Mouse (Mus musculus) megakaryocyte, embryonic 14.5 days (primary cell): ENCODE data around the gene Ostf1. TPM values are rescaled to one million over a fixed set of nuclear protein-coding genes. Genes with fewer than 3 reads are reported as not detected.

Experiments
- H3K27me3 ChIP-seq: replicated peaks from 2 replicates; pipeline ENCODE3; 2012; ENCODE audit warnings: inconsistent platforms
- H3K36me3 ChIP-seq: replicated peaks from 2 replicates; pipeline ENCODE3; 2012; ENCODE audit warnings: low read length, inconsistent platforms, mixed read lengths
- H3K4me1 ChIP-seq: 2 replicates; pipeline ENCODE4 v1.6.1; 2012; ENCODE audit warnings: inconsistent platforms
- H3K4me3 ChIP-seq: replicated peaks from 2 replicates; pipeline ENCODE3; 2012; ENCODE audit warnings: moderate library complexity, mild to moderate bottlenecking, inconsistent platforms
- H3K9me3 ChIP-seq: 2 replicates; pipeline ENCODE4 v1.6.1; 2012; ENCODE audit warnings: inconsistent platforms
- FLI1 ChIP-seq: IDR thresholded peaks from 2 replicates; pipeline ENCODE4 v1.6.1; 2012; ENCODE audit warnings: low read length, inconsistent platforms, mixed read lengths
- GATA1 ChIP-seq: IDR thresholded peaks from 3 replicates; pipeline ENCODE4 v1.6.1; 2012; ENCODE audit warnings: mixed read lengths, low read length, inconsistent platforms, borderline replicate concordance
- polyA plus RNA-seq: library from polyadenylated mRNA; stranded (reverse); fragments of >175 nt; gene quantifications from 2 replicates; pipeline ENCODE4 v1.2.3, GENCODE M21; 2012; ENCODE audit warnings: low replicate concordance; ENCODE audit not compliant: insufficient read depth

Ostf1 gene
- polyA plus RNA-seq, 1 experiment, result 727 TPM

GRCm38 (mm10) chr19:18578216-18579011 is 53.2 kb downstream of the Ostf1 start:
- H3K27me3 ChIP-seq, result no peaks in the 10 kb centered on the region
- H3K9me3 ChIP-seq, result peaks cover 6% of the 10 kb centered on the region
- H3K36me3 ChIP-seq, result peaks cover 58% of the 10 kb centered on the region
- H3K4me3 ChIP-seq, result peak overlapping the region; percentile 59
- H3K4me1 ChIP-seq, result peaks cover 43% of the 10 kb centered on the region
- TF ChIP-seq GATA1 (no peak), FLI1 (no peak)

DNA sequence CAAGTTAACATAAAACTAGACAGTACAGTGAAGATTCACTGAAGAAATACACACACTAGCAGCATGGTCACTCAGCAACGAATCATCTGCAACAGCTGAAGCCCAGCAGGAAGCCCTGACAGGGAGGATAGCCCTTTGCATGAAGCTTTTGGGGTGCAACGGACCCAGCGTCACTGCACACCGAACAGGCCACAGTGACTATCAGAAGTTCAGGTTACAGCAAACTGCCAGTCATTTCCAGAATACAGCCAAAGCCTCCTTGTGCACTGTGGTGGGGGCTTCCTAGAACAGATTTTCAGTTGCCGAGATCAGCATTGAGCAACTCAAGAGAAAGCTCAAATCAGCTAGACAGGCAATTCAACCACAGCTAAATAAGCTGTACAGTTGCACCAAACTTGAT is 54.3 kb downstream of the Ostf1 start:
- peaks cover 33% of the 10 kb centered on the region for H3K4me1 ChIP-seq
- TF ChIP-seq GATA1, result no peak
- TF ChIP-seq FLI1, result no peak

DNA sequence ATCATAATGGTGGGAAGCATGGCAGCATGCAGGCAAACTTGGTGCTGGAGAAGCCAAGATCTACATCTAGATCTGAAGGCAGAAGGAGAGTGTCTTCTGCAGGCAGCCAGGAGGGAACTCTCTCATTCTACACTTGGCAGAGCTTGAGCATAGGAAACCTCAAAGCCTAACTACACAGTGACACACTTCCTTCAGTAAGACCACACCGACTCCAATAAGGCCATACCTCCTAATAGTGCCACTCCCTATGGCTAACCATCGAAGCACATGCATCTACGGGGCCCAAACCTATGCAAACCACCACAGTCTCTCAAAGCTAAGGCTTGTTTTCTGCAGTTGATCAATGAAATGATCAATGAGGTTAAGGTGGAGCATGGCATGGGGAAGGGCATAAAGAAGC is 55.7 kb downstream of the Ostf1 start:
- Histone ChIP-seq H3K9me3 (peaks cover 6% of the 10 kb centered on the region), H3K4me3 (no peak overlapping the region)
- TF ChIP-seq GATA1, result no peak
- no peak for TF ChIP-seq FLI1

More for the DNA sequence above, 54.3 kb downstream of the Ostf1 start:
- peaks cover 47% of the 10 kb centered on the region for H3K36me3 ChIP-seq
- no peaks in the 10 kb centered on the region for H3K27me3 ChIP-seq
- peaks cover 6% of the 10 kb centered on the region for H3K9me3 ChIP-seq
- H3K4me3 ChIP-seq, result no peak overlapping the region

DNA sequence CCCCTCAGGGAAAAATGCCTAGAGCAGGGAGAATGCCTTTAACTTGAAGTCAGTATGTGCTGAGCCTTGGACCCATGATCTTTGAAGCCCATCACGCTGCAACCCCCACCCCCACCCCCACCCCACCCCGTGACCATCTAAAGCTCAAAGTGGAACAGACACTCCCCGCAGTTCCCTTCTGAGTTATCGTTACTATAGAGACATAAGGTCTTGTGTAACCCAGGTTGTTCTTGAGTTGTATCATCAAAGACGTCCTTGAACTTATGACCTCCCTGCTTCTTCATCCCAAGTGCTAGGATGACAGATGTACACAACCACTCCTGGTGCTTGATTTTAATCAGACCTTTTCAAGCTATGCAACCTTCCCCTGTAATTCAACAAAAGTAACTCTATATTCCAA is 57.7 kb downstream of the Ostf1 start:
- no peak for TF ChIP-seq GATA1
- TF ChIP-seq FLI1, result no peak

More for the DNA sequence above, 55.7 kb downstream of the Ostf1 start:
- peaks cover 31% of the 10 kb centered on the region for H3K4me1 ChIP-seq
- H3K27me3 ChIP-seq, result no peaks in the 10 kb centered on the region
- H3K36me3 ChIP-seq, result peaks cover 44% of the 10 kb centered on the region

DNA sequence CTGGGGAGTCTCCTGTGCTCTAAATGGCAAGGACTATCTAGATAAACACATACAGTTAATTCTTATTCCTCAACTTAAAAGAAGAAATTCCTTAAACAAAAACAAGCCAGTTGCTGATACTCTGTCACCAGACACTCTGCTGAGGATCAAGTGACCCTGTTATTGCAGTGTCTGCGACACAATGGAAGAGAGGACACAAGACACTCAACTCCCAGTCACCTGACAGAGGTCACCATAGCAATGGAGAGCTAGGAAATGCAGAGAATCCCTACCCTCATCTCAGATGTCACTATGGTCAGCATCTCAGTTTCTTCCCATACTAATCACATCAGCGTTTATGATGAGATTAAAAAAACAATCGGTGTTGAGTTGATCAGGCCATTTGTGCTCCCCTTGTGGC is 58.2 kb downstream of the Ostf1 start:
- Histone ChIP-seq H3K27me3 (no peaks in the 10 kb centered on the region), H3K36me3 (peaks cover 26% of the 10 kb centered on the region), H3K4me1 (peaks cover 22% of the 10 kb centered on the region), H3K4me3 (no peak overlapping the region), H3K9me3 (peaks cover 6% of the 10 kb centered on the region)
- TF ChIP-seq GATA1, result no peak
- TF ChIP-seq FLI1, result no peak

More for the DNA sequence above, 57.7 kb downstream of the Ostf1 start:
- H3K9me3 ChIP-seq, result peaks cover 6% of the 10 kb centered on the region
- peaks cover 25% of the 10 kb centered on the region for H3K4me1 ChIP-seq
- H3K27me3 ChIP-seq, result no peaks in the 10 kb centered on the region
- no peak overlapping the region for H3K4me3 ChIP-seq
- peaks cover 30% of the 10 kb centered on the region for H3K36me3 ChIP-seq

DNA sequence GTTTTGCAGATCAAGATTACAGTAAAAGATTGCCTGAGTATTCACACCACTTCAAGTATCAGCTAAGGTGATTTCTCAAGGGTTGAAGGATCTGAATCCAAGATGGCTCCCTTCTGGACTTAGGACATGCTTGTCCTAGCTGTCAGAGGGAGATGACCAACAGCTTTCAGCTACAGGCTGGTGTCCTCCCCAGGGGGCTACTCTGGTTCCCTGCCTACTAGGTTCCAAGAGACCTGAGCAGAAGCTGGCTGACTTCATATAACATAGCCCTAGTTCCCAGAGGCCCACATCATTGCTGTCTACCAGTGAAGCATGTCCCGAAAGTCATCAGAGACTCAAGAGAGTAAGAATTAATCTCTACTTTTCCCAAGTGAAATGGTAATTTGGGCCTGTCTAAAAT is 62.1 kb downstream of the Ostf1 start:
- H3K27me3 ChIP-seq, result no peaks in the 10 kb centered on the region
- TF ChIP-seq GATA1 (no peak), FLI1 (no peak)
- no peak overlapping the region for H3K4me3 ChIP-seq
- H3K9me3 ChIP-seq, result no peaks in the 10 kb centered on the region
- H3K4me1 ChIP-seq, result no peaks in the 10 kb centered on the region
- H3K36me3 ChIP-seq, result peaks cover 5% of the 10 kb centered on the region

DNA sequence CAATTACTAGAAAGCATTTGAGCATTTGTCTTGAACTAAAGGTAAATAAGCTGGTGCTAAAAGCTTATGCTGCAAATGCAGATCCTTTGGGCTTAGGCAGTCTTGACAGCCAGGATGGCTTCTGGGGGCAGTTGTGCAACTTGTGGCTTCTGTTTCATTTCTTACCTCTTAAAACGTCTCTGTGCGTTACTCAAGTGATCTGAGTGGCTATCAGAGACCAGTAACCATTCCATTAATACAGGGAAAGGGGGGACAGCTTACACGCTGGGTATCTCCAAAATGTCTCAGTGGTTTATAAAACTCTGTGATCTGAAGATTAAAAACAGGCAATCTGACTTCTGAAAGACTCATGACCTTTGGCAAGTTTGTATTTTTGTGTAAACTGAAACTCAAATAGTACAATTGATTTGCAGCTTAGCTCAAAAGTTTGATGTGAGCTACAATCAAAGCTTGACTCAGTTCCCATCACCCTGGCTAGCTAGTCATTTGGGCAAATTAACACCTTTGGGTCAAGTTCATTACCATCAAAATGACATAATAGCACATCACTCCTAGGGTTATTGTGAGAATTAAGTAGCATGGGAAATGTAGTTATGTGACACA is 62.7 kb downstream of the Ostf1 start:
- Histone ChIP-seq H3K4me1 (no peaks in the 10 kb centered on the region), H3K9me3 (no peaks in the 10 kb centered on the region), H3K36me3 (peaks cover 5% of the 10 kb centered on the region), H3K27me3 (no peaks in the 10 kb centered on the region), H3K4me3 (no peak overlapping the region)
- TF ChIP-seq FLI1 (no peak), GATA1 (no peak)

DNA sequence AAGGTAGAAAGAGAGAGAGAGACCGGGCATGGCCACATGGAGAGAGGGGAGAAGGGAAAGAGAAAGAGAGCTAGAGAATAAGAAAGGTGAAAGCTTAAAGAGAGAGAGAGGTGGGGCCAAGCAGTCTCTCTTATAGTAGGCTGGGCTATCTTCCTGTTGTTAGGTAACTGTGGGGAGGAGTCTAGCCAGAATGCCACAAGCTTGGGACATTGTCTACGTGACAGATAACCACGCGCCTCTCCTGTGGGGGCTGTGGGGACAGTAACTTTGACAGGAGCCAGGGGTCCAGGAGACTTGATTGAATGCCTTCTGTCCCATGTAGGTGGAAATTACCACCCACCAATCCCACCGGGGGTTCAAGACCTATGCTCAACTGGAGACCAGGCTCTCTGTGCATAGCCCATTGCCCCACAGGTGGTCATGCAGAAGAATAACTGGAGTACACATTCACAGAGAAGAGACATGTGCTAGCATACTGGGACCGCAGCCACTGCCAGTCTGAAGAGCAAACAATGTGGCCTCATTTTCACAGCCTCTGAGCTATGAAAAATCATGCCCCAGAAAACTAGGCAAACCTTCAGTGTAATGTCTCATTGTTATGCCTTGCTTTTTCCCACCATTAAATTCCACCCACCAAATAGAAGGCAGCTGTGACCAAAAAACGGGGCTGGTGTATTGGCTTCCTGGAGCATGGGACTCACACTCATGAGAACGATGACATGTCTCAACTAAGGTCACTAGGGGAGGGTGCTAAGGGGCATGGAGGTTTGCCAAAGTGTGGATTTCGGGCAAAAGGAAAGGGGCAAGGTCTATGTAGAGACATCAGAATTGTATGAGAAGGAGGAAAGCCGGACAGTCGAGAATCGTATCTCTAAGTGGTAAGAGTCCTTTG is 63.4 kb downstream of the Ostf1 start:
- Histone ChIP-seq H3K4me3 (no peak overlapping the region), H3K4me1 (no peaks in the 10 kb centered on the region), H3K9me3 (no peaks in the 10 kb centered on the region), H3K36me3 (peaks cover 5% of the 10 kb centered on the region), H3K27me3 (no peaks in the 10 kb centered on the region)
- no peak for TF ChIP-seq GATA1
- no peak for TF ChIP-seq FLI1

GRCm38 (mm10) chr19:18567501-18567900 is 64.1 kb downstream of the Ostf1 start:
- no peak overlapping the region for H3K4me3 ChIP-seq
- TF ChIP-seq FLI1 (no peak), GATA1 (no peak)
- peaks cover 5% of the 10 kb centered on the region for H3K36me3 ChIP-seq
- no peaks in the 10 kb centered on the region for H3K9me3 ChIP-seq
- no peaks in the 10 kb centered on the region for H3K27me3 ChIP-seq
- no peaks in the 10 kb centered on the region for H3K4me1 ChIP-seq
